Mouse (Mus musculus) kidney, postnatal 36 days (tissue): ENCODE results near the gene Commd6.
"Not testable (repeated sequence)": the region's sequence is repeated elsewhere in the genome, so short reads cannot be mapped to it uniquely, and the experiment has no call there.

ENCODE experiments used
- DNase-seq, 2 experiments: peaks; one replicate each; pipeline ENCODE4 v3.0.0; 2021 to 2022; ENCODE audit warnings: mixed read lengths in 2 of 2

Gene Commd6

GRCm38 (mm10) chr14:101608519-101609368, 31.7 kb downstream of the Commd6 start, which contains the start of gene Tbc1d4:
Gene Tbc1d4 (minus strand): TSS chr14:101609191.
- peak; percentile 90 to 91 for DNase-seq

DNA sequence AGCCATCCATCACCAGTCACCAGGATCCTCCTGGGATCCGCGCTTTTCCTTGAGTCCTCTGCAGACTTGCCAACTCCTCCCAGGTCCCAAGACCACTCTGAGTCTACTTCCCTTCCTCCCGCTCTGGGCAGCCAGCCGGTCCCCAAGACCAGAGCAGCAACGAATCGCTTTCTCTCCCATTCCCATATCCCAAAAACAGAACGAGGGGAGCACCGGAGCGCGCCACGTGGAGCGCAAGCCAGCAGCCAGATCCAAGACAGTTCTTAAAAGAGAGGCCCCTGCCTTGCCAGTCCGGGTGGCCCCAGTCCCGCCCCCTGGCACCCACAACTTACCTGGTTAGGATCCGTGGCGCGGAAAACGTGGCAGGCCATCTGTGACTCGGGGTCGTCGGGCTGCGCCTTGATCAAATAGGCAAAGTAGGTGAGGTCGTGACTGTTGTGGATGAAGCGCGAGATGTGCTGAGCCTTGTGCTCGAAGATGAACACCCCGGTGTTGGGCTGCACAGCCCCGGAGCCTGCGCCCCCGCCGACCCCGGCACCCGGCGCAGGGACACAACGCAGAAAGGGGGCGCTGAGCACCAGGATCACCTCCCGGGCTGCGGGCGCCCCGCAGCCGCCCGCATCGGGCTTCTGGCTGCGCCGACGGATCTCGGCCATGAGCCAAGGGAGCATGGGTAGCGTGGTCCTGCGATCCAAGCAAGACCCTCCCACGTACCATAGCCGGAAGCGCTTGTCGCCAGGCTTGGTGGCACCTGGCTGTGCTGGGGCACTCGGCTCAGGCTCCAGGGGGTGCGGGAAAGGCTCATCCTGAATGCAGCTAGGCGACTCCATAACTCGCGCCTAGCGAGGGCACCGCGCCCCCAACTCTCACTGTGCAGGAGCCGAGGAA, 32.6 kb downstream of the Commd6 start:
- DNase-seq: peak; percentile 15 to 51

- peak in 1 of 2 experiments; percentile 6 for DNase-seq
Measured at GRCm38 (mm10) chr14:101605843-101606242, 34.6 kb downstream of the Commd6 start.

GRCm38 (mm10) chr14:101602851-101603250, 37.6 kb downstream of the Commd6 start:
- peak; percentile 16 to 36 for DNase-seq

GRCm38 (mm10) chr14:101597096-101597715, 43.3 kb downstream of the Commd6 start:
- DNase-seq: no peak

GRCm38 (mm10) chr14:101596691-101597090, 43.8 kb downstream of the Commd6 start:
- DNase-seq: no peak

- peak in 1 of 2 experiments; percentile 12 for DNase-seq
Measured at GRCm38 (mm10) chr14:101595301-101596080, 45.0 kb downstream of the Commd6 start.

GRCm38 (mm10) chr14:101594001-101594400, 46.5 kb downstream of the Commd6 start:
- no peak for DNase-seq

GRCm38 (mm10) chr14:101593340-101593739, 47.1 kb downstream of the Commd6 start:
- DNase-seq: no peak

DNA sequence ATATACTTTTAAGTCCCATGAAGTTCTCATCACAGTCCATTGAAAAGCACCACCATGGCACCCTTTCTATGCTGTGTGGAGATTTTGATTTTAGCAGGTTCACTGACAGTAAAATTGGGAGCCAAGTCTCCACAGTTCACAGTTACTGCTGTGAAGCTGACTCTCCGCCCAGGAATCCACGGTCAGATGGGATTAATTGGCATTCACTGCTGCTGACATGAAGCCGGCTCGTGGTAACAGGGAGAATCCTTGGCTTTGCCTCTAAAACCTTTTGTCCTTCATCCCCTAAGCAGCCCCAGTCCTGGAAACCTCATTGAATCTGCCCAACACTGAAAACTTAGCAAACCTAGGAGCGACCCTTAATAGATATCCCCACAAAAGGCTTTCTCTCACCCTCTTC, 49.4 kb downstream of the Commd6 start:
- no peak for DNase-seq

DNA sequence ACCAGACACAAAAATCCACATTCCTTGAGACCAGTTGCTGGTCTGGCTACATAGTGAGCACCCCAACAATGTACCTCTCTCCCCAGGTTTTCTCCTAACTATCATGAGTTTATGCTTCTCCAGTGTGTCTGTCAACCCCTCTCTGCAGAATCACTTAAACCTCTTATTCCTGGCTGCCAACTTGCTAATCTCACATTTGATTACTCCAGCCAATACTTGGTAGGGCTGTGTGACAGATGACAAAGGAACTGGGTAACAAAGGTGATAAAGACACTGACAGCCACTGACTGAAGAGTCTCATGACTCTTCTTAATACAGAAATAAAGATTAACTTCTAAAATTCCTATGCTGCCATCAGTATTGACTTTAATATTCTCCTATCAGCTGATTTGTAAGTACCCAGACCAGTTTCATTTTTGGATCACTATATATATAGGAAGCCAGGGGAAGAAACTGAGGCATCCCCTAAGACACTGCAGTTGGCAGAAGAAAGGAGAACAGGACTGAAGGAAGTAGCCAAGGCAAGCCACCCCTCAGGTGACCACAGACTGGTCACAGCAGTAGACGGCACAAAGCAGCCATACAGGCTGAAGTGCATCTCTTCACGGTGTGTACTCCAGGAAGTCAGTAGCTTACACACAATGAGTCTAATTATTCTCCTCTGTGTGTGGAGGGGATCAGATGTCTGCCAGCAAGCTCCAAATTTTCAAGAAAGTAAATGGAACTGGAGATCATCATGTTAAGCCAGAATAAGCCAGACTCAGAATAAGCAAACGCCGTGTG, 52.1 kb downstream of the Commd6 start:
- not testable (repeated sequence) for DNase-seq

DNA sequence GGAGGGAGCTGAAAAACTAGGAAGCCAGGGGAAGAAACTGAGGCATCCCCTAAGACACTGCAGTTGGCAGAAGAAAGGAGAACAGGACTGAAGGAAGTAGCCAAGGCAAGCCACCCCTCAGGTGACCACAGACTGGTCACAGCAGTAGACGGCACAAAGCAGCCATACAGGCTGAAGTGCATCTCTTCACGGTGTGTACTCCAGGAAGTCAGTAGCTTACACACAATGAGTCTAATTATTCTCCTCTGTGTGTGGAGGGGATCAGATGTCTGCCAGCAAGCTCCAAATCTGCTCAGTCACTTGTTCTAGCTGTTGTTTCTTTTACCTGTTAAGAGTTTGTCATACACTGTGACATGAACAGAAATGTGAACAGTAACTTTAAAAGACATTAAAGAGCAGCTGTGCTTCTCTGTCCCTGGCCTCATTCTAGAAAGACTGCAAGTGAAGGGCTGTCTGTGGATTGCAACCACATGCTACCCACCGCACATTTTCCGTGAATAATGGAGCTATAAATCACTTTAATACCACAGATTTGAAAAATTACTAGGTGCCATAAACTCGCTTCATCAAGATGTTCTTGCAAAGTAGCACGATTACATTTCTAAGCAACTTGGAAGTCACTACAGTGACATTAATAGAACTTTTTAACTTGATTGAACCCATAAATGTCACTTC, 53.0 kb downstream of the Commd6 start:
- DNase-seq: not testable (repeated sequence)

DNA sequence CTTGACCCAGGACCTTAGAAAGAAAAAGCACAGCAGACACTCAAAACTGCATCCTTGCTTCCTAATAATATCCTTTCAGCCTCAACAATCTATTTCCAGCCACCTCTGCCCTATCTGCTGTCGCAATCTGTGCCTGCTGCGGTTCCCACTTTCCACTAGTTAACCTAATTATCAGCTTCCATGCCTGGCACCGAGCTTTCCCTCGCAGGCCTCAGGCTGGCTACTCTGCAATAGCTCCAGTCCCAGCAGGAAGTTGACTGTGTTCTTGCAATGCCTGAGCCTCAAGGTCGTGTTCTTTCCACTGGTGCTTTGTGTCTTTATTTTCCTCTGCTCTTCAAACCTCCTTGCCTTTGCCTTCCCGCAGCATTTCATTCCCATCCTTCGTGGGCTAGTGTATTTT, 54.4 kb downstream of the Commd6 start:
- DNase-seq: peak; percentile 28 to 44
